In the genomic region with DNA sequence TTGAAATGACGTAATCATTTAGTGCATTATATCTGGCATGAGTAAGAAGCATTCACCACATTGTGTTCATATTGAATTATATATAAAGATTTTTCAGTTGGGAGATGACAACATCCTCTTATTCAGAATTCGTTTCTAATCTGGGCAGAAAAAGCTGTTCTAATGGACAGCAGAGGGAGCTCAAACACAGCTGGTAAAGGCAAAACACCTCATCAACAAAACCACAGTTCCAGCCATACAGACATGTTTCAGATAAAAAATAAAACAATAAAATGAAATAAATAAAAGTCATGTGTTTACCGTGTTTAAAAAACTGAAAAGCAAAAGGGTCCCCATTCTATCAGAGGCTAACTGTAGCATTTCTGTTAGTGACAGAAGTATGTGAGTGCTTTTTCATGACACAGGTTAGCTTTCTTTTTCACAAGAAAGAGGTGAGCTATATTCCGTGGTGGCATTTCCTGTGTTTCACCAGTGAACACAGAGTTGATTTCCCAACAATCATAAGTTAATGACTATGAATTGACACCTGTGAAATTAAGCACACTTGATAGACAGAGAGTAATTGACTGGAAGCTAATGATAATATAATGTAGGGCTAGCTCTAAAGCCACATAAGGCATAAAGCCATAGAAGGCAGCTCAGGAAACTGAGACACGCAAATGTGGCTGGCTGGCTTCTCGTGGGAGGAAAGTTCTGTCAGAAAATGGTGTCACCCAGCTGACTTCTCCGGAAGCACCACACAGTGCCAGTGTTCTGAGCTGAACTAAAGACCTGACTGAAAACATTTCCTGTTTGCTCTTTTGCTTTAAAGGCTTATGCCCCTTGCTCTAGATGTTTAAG, we compare ENCODE assay signal across 8 mouse cellular contexts.
DNase-seq lines count a peak whose midpoint lies in the region; ATAC-seq and TF ChIP-seq lines count a peak whose summit lies in the region.

No protein-coding gene starts in this region.

- H3K9ac ChIP-seq in lung, postnatal 0 days (replicated peaks; ENCODE audit: low read depth) = no peak overlapping the region
- no peak overlapping the region for H3K9ac ChIP-seq in midbrain, embryonic 14.5 days (replicated peaks; ENCODE audit: low read length)

- ATAC-seq in lung, postnatal 0 days = no peak
- no peak for ATAC-seq in midbrain, embryonic 14.5 days (ENCODE audit: low FRiP score, low TSS enrichment)
- no peak for ATAC-seq in erythroid progenitor cell, adult 5-6 weeks (replicated peaks; ENCODE audit: low FRiP score, poor library complexity, severe bottlenecking)

- H3K27me3 ChIP-seq in lung, postnatal 0 days (replicated peaks; ENCODE audit: insufficient read depth, low read length) = no peaks in the 10 kb centered on the region
- no peaks in the 10 kb centered on the region for H3K27me3 ChIP-seq in midbrain, embryonic 14.5 days (ENCODE audit: control insufficient read depth, insufficient read depth, low read length)

- 38% methylated on average over 7 of the region's 7 CpGs for WGBS in lung, postnatal 0 days
- WGBS in midbrain, embryonic 14.5 days = 67% methylated on average over 7 of the region's 7 CpGs

- no peak for TF ChIP-seq EP300 in lung, postnatal 0 days (IDR thresholded peaks at IDR 0.05)

- no peaks in the 10 kb centered on the region for H3K36me3 ChIP-seq in lung, postnatal 0 days (ENCODE audit: insufficient read depth, low read length)
- H3K36me3 ChIP-seq in midbrain, embryonic 14.5 days (ENCODE audit: control insufficient read depth, insufficient read depth, low read length) = peaks cover 13% of the 10 kb centered on the region; the same call in 1 of the 2 replicates

- H3K27ac ChIP-seq in lung, postnatal 0 days (ENCODE audit: low read length) = no peak overlapping the region
- no peak overlapping the region for H3K27ac ChIP-seq in midbrain, embryonic 14.5 days (replicated peaks; ENCODE audit: low read depth, low read length)

- peak; percentile 66 for TF ChIP-seq CTCF in lung, postnatal 0 days (IDR thresholded peaks at IDR 0.05)

- no peak overlapping the region for H3K4me2 ChIP-seq in lung, postnatal 0 days (replicated peaks; ENCODE audit: low read depth, low read length)
- no peak overlapping the region for H3K4me2 ChIP-seq in midbrain, embryonic 14.5 days (ENCODE audit: low read length)

- DNase-seq in cerebellum, adult 18-20 months = peak; percentile 5 to 22
- DNase-seq in cerebellum, postnatal 4 days (ENCODE audit: low spot score in 2 of 2) = no peak
- DNase-seq in lung, postnatal 0 days (ENCODE audit: low spot score) = peak; percentile 44
- no peak for DNase-seq in lung, postnatal 4 days
- peak; percentile 30 for DNase-seq in forelimb bud, embryonic 11.5 days (ENCODE audit: low read depth, low spot score)
- peak; percentile 83 for DNase-seq in midbrain, embryonic 14.5 days
- no peak for DNase-seq in spleen, postnatal 4 days (ENCODE audit: low spot score in 2 of 2)

- no peaks in the 10 kb centered on the region for H3K4me1 ChIP-seq in lung, postnatal 0 days (ENCODE audit: insufficient read depth, low read depth, low read length)
- H3K4me1 ChIP-seq in midbrain, embryonic 14.5 days (ENCODE audit: control insufficient read depth, insufficient read depth, low read length) = no peaks in the 10 kb centered on the region

- H3K4me3 ChIP-seq in lung, postnatal 0 days (ENCODE audit: low read depth, low read length) = no peak overlapping the region
- no peak overlapping the region for H3K4me3 ChIP-seq in midbrain, embryonic 14.5 days (replicated peaks; ENCODE audit: low read depth, low read length)

- H3K9me3 ChIP-seq in lung, postnatal 0 days (ENCODE audit: low read length) = no peaks in the 10 kb centered on the region
- no peaks in the 10 kb centered on the region for H3K9me3 ChIP-seq in midbrain, embryonic 14.5 days (ENCODE audit: control insufficient read depth, low read length)

Comparison
In these comparisons a context has a peak if more than half of its experiments do, and no peak if none do; other contexts are left out.
1. DNase-seq: peak in cerebellum, adult 18-20 months (2 of 2), lung, postnatal 0 days (single experiment), forelimb bud, embryonic 11.5 days (single experiment) and midbrain, embryonic 14.5 days (single experiment); none in cerebellum, postnatal 4 days (0 of 2), lung, postnatal 4 days (0 of 2) and spleen, postnatal 4 days (0 of 2).